Mouse (Mus musculus) megakaryocyte progenitor cell, adult 5-6 weeks (primary cell): ENCODE measurements around the gene 4933407L21Rik. TPM values are rescaled to one million over a fixed set of nuclear protein-coding genes. Genes with fewer than 3 reads are reported as not detected.

Experiments used
- ATAC-seq: replicated peaks from 2 replicates; pipeline ENCODE4 v1.8.0; 2016; ENCODE audit warnings: mild to moderate bottlenecking, moderate TSS enrichment, inconsistent platforms; ENCODE audit not compliant: poor library complexity
- total RNA-seq, 2 experiments: library from RNA; stranded (forward) in 1 of 2; stranded (reverse) in 1 of 2; fragments of 157-497, 149-512 nt in 1 of 2; fragments of 200-1000 nt in 1 of 2; gene quantifications; 2 replicates each; pipeline versions ENCODE4 v1.2.3 to v1.2.4; 2015 to 2017

The 4933407L21Rik gene
- total RNA-seq, 2 experiments from 2014 or later = not detected

DNA sequence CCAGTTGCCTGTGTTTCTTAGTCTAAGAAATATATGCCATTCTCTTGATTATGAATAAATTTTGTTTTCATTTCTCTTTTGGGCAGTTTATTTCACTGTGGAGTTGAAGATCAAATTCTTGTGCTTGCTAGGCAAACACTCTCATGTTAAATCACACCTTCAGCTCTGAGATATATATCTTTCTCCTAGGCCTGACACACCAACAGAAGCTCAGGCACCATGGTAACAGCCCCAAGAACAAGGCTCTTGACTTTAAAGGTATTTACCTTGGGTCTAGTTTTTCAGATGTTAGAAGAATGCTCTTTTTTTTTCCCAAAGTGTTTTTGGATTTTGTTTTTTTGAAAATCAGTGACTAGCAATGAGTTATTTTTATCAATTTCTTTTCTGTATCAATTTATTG, 12.4 kb upstream of the 4933407L21Rik start:
- ATAC-seq = no peak

DNA sequence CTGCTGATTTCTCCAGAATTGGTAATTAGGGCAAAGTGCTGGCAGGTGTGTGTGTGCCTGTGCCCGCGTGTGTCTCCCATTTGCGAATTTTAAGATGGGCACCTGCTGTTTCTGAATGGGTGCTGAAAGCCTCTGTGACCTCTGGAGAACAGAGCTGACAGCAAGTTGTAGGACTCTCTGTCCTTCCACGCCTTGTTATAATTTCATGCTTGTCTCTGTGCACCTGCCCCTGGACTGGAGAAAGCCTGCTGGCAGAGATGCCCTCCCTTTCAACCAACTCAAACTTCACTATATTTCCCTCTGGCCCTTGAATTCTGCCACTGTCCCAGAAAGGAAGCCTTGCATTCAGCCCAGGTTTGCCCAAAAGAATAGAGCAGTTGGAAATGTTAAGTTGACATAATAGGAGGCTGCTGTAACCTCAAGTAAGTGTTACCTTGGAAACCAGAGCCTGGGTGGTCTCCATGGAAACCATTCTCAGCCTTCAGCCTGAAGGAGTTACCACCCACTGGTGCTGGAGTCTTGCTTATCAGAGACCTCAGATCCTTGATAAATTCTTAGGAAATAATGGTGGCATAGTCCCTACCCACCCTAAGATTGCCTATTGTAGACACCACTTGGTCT, 11.3 kb upstream of the 4933407L21Rik start:
- ATAC-seq = no peak

DNA sequence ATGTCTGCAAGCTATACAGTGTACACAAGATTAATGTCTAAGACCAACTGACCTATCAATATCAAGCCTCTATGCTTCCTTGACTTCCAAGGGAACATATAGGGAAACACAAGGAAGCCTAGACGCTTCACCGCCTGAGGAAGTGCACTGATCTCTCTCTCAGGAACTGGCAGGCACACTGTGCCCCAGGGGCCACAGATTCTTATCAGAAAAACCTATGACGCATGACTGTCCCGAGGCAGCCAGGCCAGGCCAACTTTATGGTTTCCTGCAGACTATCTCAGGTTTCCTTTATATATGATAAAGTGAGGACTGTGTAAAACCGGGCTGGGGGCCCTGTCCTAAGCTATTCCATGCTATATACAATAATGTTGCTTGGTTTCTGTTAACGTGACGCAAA, 8.7 kb upstream of the 4933407L21Rik start:
- peak; percentile 58 for ATAC-seq

DNA sequence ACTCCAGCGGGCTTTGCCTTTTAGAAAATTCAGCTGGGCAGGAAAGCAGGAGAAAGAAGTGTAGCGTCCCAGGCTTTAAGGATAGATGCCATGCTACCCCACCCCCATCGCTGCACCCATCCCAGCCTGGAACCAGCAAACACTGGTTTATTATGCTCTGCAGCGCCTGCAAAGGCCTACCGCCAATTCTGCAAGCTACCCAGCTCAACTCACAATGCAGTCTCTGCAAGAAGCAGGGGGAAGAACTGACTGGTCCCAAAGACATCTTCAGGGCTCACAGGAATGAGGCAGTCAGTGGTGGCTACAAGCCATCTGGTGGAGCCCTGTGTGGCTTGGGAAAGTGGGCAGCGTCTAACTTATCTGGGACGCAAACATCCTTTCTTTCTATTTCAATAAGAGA, 6.6 kb upstream of the 4933407L21Rik start:
- ATAC-seq = no peak

DNA sequence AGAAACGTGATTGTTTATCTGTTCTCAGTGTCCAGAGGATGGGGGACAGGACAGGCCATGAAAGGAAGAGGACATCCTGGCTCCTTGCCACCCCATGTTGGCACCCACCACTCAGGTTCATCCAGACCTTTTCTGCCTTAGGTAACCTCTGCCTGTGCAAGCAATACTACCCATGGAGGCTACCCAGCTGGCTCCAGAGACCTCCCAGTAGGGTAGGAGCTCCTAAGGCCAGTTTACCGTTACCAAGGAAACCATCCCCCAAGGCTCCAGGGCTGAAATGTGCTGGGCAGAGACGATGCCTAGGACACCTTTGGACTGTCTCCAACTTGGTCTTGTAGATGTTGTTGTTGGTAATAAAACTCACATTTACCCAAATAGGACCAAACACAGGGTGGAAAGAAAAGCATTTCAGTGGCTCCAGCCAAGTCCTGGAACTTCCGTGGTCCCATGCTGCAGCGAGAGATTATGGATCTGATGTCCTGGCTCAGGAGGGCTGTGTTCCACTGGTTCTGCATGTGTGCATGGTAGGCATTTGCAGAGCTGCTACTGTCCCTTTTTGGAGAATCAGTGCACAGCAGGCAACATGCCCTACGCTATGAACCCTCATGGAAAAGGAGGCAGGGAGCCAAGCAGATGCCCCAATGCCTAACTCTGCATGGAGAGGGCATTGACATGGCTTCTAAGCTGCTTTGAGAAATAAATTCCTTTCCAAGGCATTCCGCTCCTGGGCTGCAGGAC, 6.0 kb upstream of the 4933407L21Rik start:
- ATAC-seq = no peak

DNA sequence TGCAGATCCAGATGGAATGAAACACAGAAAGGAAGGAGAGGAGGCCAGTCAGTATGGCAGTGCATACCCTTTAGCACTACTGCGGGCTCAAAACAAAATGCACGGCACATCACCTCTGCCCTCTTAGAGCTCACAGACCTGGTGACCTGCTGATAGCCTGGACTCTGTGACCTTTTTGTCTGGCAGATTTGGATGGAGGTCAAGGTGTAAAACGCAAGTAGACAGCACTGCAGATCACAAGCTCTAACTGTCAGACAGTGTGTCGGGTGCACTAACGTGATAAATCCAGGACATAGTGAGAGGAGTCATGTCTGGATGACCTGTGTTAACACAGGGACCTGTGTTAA, 5.4 kb upstream of the 4933407L21Rik start:
- ATAC-seq = no peak

DNA sequence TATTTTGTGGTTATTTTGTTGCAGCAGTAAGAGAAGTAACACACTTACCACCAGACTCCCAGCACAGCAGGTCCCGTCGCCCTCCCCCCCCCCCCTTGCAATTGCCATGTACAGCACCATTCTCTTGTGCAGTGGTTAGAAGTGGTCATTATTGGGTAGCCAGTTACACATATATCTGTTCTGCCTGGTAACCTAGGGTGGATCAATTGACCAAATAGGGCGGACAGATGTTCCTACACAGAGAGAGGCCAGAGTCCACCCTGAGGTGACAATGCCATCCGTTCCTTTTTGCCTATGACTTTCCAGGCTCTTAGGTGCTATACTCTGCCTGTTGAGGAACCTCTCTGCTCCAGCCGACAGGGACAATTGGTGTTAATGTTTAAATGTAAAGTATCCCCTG, 3.1 kb upstream of the 4933407L21Rik start:
- no peak for ATAC-seq

DNA sequence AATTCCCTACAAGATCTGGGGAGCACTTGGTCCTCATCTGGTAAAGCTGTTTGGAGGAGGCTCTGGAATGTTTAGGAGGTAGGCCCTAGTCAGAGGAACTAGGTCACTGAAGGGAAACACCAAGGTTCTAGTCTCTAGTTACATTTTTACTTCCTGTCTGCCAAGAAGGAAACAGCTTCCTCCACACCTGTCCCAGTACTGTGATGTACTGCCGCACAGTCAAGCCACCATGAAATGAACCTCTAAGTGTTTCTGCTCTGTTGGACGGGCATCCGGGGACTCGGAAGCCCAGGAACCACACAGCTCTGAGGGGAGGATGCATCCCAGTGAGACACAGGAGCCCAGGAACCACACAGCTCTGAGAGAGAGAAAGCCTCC, 394 bp downstream of the 4933407L21Rik start:
- ATAC-seq = no peak

DNA sequence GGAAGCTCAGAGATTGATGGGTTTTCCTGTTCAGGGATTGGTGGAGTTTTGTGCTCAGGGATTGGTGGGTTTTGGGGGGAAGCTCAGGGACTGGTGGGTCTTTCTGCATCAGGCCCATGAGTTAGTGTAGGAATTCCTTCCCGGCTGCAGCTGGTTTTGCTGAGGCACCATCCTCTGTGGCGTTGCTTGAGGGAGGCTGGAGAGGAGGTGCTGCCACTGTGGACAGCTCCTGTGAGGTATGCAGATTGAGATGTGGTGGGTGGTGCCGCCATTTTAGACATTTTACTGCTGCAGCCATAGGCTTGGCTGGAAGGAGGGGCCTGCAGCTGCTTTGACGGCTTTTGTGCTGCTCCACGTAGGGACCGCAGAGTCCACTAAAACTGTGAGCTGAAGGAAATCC, 1.1 kb downstream of the 4933407L21Rik start:
- ATAC-seq = no peak

DNA sequence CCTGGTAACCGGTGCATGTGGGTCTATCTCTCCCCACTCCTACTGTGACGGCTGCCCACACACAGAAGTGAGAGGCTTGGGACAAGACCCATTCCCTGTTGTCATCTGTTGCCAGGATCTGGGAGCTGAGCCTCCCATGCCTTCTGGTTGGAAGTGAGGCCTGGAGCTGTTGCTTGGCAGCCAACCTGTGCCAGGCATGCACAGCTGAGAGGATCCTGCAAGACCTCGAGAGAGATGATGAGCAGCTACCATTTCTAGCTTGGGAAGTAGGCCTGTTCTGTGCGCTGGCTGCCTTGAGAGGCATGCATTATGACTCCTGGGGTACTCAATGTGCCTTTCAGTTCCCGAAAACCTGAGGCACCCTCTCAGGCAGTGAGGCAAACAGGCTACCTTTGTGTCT, 2.9 kb downstream of the 4933407L21Rik start:
- no peak for ATAC-seq

DNA sequence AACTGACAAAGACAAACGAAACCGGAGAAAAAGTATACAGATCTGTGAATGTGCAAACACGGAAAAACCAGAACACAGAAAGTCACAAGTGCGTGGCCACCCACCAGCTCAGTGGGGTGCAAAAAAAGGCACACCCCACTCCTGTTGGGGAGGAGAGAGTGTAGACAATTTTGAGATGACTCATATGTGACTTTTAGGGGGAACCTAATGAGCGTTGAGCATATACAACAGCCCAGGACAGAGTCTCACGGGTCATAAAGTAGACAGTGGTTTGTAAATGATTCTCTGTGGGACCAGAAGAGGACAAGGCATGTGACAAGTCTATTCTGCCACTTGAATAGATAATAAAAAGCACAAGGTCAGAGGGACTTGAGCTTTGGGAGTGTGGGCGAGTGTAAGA, 4.9 kb downstream of the 4933407L21Rik start:
- no peak for ATAC-seq

DNA sequence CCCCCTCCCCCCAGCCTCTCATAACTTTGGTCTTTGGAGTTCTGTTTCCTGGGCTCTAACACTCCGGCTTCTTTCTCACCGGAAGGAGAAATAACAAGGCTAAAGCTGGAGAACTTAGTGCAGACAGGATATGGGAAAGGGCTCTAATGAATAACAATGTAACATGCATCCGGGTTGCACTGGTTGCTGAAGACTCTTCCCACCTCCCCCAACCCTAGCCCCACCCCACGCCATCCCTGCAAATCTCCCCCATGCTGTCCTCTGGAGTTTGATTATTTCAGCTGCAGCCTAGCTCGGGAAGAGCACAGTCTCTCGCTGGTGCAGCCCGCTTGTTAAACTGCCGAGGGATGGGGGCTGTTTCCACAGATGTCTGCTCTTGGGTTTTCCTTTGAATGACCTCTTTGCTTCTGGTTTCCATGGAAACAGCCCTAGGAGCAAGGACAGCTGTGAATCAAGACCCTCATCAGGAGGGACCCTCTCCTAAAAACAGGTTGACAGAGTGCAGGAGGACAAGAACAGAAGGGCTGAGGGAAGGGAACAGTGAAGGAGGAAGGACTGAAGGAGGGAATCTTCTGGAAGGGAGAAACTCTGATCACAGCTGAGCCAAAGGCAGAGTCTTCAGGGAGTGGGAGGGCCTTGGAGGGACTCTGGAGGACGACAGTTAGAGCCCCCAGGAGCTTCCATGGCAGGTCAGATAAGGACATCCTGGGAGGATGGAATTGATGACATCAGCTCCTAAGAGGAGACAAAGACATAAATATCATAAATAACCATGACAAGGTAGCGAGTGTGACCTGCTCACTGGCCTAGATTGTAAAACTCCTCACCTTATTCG, 5.6 kb downstream of the 4933407L21Rik start:
- no peak for ATAC-seq

DNA sequence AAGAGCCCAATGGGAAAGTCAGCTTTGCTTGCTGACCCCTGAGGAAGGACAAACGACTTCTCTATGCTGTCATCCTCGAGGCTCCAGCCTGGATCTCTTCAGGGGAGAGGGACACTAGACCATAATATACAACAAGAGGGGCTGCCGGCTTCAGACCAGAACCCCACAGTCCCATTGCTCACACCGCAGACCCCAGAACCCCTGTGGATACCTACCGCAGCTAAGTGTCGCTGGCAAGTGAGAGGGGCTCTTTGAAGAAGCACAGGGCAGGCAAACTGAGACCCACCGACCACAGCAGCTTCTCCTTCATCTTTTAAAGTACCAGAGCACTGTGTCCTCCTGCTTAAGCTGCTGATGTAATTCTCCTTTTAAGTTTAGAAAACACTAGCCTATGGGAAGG, 6.3 kb downstream of the 4933407L21Rik start:
- ATAC-seq = no peak

DNA sequence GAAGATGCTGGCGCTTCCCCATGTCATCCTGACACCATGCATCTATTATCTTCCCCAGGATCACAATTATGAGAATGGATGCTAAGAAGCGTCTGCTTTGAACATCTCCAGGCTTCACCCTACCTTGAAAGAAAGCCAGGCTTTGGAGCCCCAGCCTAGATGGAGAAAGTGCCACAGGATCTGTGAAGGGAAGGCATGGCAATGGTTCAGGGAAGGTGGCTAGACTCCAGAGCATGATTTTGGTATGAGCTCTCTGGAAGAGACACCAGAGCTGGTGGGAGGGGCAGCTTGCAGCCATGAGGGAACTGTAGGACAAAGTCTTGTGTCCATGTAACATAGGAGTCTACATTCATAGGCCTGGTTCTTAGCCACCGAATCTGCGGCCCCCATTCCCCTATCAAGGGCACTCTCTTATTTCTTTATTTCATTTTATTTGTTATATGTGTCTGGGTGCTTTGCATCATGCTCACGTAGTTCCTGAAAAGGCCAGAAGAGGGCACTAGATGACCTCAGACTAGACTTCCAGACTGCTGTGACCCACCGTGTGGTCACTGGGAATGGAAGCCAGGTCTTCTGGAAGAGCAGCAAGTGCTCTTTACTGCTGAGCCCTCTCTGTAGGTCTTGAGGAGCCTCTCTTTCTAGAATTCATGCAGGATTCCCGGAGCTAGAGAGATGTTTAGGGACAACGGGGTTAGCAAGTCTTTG, 7.0 kb downstream of the 4933407L21Rik start:
- ATAC-seq = peak; percentile 95

DNA sequence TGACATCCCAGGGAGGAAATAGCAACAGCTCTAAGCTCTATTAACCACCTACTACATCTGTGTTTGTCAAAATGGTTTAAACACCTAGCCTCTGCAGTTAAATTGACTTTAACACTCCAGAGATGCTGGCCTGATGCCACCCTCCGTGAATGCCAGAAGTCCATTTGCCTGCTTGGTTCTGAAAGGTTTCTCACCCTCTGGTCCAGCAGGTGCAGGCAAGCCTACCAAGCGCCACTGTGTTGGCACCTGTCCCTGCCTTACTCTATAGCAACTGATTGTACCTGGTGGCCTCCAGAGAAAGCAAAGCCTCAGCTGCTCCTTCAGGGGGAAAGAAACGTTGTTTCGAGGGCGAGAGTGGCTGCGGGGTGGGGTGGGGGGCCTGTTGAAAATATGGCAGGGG, 8.0 kb downstream of the 4933407L21Rik start:
- no peak for ATAC-seq

DNA sequence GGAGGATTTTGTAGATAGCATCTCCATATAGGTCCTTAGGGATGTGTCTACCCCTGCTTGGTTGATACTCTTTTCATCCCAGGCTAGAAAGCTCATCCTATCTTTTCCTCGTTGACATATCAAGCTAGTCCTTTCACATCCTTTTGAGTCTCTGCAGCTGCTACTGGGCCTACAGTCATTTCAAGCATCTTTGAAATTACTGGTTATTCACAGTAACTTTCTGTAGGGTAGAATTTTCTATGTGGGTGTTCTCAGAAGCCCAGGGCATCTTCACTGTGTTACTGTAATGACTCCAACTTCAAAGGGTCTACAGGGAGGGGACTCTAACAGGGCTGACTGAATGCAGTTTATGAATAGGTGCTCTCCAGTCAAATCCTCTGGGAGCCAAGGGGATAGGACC, 9.0 kb downstream of the 4933407L21Rik start:
- ATAC-seq = no peak

DNA sequence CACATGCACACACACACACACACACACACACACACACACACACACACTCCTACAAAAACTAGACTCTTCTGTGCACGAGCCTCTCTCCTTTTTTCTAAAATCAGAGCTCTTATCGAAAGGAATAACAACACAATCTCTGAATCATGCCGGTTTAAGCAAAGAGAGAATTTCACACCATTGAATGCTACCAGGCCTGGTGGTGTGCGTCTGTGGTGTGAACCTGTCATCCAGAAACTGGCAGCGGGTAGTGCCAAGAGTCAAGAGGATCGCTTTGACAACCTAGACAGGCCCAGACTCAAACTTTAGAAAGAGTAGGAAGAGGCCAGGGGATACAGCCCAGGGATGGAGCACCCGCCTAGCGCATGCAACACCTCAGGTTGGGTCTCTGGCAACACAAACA, 14.0 kb downstream of the 4933407L21Rik start:
- no peak for ATAC-seq

DNA sequence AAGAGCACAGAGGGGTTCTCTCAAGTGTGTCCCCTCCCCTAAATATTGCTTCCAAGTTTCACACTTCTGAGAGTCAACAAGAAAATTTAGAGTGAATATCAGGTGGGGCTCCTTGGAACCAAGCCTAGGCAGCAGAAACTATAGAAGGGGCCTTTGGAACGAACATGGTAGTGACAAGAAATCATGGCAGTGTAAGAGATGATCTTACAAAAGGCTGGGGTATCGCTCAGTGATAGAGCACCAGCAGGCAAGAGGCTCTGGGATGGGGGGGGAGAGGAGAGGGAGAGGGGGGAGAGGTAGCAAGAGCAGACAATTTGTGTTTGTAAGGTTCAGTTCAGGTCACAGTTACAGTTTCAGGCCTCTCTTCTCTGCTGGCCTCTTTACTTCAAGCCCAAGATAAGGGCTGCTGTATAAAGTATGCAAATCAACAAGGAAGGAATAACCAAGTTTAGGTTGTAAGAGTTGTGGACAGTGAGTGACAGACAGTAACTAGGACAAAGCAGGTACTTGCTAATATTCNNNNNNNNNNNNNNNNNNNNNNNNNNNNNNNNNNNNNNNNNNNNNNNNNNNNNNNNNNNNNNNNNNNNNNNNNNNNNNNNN, 20.9 kb downstream of the 4933407L21Rik start:
- no peak for ATAC-seq

DNA sequence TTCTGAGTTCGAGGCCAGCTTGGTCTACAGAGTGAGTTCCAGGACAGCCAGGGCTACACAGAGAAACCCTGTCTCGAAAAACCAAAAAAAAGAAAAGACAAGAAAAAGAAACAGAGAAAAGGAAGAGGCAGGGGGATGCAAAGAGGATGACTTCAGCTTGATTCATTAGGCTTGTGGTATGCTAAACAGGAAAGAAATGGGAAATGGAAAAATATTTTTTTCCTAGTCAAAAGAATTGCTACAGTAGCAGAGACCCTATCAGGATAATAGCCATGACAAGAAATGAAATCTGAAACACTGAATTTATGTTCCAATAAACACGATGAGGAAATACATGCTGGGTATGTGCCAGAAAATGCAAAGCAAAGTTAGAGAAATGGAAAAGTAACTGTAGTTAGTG, 26.9 kb downstream of the 4933407L21Rik start:
- ATAC-seq = no peak

DNA sequence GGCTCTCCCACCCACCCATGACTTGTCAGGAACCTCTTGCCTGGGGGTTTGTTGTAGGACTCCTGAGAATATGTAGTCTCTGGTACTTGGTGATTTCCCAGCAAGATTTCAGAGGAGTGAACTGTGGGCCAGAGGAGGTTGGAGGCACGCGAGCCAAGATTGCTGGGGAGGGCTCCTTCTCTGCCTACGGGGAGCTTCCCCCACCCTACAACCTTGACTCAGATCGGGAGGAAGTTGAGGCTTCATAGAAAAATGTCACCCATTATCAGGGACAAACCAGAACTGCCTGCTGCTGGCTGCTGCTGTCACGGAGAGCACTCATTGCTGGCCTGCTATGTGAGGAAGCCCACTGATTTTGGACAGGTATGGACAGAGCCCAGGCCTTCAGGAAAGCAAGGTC, 29.0 kb downstream of the 4933407L21Rik start:
- ATAC-seq = peak; percentile 24
